Mouse (Mus musculus) spleen, postnatal 14 days (tissue): ENCODE results near the gene Wnt6.
"Not testable (repeated sequence)": the region's sequence is repeated elsewhere in the genome, so short reads cannot be mapped to it uniquely, and the experiment has no call there.

ENCODE experiments used
- DNase-seq, 2 experiments: peaks; one replicate each; pipeline ENCODE4 v3.0.0; 2021 to 2022; ENCODE audit warnings: low spot score in 2 of 2

Gene Wnt6

DNA sequence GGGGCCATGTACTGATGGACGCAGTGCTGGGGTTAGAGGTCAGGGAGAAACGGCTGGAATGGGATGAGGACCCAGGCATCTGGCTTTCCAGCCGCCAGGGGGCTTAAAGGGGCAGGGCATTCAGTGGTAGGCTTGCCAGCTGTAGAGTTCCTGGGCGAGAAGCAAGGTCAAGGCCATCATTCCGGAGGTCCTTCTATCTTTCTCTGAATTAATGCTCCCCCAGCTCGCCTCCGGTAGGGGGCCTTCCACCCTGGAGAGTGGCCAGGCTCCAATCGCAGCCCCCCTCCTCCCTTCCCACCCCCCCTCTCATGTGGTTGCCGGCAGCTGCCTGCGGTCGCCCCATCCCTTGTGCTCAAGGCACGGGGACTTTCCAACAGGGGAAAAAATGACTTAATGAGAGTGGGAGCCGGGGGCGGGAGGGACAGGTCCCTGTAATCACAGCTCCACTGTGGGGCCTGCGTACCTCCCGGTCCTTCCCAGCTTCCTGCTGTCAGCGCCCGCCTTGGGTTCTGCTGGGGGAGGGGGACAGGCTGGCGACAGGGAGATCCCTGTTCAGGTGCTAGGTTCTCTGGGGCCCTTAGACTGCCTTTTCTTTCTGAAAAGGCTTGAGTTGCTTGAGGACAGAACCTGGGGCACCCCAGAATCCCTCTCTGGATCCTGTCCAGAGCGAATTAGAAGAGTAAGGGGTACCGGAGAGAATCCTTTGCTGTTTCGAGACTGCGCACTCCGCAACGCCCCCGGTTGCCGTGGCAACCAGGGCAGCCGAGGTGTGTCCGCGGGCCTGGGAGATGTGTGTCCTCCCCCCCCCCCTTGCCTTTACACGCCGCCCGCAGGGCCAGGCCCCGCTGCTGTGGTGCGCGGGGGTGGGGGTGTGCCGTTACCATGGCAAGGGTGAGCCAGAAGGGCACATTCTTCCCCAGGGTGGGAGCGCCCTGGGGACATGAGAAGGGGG, 34.9 kb downstream of the Wnt6 start:
- DNase-seq, result no peak

- no peak for DNase-seq
These were observed 35.9 kb downstream of the Wnt6 start for GRCm38 (mm10) chr1:74807551-74808071.

- DNase-seq, result peak; percentile 75 to 85
These were observed 36.4 kb downstream of the Wnt6 start for GRCm38 (mm10) chr1:74808078-74808477.

DNA sequence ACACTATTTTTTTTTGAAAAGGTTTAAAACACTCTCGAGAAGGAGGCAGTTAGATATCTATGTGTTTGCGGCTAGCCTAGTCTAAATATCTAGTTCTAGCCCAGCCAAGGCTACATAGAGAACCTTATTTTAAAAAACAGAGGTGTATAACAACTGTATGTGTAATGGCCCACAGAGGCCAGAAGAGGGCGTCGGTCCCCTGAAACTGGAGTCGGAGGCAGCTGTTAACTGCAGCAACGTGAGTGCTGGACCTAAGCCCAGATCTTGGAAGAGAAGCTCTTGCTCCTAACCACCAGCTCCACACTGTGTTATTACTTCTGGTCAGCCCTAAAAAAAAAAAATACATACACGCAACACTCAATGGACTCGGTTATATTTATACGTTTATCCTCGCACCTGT, 37.3 kb downstream of the Wnt6 start:
- DNase-seq, result no peak

DNA sequence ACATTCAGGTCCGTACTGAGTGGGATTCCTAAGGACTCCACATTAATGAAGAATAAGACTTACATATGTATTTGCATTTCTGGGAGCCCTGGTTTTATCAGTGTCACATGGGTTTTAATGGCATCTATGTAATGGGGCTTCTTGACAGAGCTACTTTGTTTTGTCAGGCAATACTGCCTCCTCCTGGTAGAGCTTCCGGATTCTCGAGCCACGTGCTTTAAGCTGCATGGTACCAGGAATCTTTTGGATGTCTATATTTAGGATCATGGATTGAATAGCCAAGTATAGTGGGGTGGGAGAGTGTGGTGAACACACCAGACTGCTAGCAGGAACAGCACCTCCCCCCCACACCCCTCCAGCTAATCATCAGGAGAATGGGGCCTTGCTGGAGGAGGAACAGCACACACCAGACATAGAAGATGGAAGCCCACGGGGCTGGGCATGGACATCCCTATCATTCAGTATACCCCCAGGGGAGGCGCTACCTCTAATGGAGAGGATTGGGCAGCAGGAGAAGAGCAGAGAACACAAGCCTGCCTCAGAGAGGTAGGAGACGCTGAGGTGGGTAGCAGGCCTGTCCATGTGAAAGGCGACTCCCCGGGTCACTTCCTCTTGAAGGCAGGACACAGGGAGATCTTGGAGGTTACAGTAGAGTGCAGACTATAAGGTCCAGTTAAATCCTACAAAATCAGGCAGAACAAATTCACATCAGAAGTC, 43.4 kb downstream of the Wnt6 start:
- DNase-seq, result no peak

DNA sequence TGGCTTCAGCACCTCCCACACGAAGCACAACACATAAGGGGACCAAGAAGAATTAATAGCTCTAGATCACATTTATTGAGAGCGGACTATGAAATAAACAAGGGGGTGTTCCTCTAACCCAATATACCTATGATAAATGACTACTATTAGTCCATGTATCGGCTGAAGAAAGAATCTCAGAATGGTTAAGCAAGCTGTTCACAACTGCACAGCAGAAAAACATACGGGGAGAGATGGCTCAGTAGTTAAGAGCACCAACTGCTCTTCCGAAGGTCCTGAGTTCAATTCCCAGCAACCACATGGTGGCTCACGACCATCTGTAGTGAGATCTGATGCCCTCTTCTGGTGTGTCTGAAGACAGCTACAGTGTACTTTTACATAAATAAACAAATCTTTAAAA, 44.3 kb downstream of the Wnt6 start:
- DNase-seq, result not testable (repeated sequence)

GRCm38 (mm10) chr1:74816612-74817199, 45.0 kb downstream of the Wnt6 start:
- DNase-seq, result peak; percentile 64 to 75

GRCm38 (mm10) chr1:74817219-74817618, 45.5 kb downstream of the Wnt6 start:
- DNase-seq, result no peak

- DNase-seq, result no peak
These were observed 46.8 kb downstream of the Wnt6 start for GRCm38 (mm10) chr1:74818509-74818908.

DNA sequence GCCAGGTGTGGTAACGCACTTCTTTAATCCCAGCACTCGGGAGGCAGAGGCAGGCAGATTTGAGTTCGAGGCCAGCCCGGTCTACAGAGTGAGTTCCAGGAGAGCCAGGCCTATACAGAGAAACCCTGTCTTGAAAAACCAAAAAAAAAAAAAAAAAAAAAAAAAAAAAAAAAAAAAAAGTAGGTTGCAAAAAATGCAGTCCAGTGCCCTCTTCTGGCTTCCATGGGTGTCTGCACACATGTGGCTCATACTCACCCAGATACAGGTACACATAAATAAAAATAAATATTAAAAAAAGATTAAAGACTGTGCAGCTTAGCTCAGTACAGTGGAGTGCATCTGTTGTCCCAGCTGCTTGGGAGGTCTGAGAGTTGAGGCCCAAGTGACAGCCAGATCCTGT, 51.9 kb downstream of the Wnt6 start:
- not testable (repeated sequence) for DNase-seq

- no peak for DNase-seq
These were observed 53.0 kb downstream of the Wnt6 start for GRCm38 (mm10) chr1:74824518-74825302.

- no peak for DNase-seq
These were observed 58.4 kb downstream of the Wnt6 start for GRCm38 (mm10) chr1:74830061-74830460.

DNA sequence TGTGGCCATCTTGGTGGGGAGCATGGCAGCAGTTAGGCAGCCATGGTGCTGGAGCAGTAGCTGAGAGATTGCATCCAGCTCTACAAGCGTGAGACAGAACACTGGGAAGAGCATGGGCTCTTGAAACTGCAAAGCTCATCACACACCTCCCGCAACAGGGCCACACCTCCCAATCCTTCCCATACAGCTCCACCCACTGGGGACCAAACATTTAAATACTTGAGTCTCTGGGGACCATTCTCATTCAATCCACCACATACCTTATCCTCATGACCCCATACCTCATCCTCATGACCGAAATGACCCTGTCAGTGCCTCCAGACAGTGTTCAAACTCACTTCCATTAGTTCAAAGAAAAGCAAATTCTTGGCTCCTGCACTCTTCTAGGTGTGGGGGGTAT, 61.6 kb downstream of the Wnt6 start:
- no peak for DNase-seq
